Mouse (Mus musculus): ENCODE data around the gene Zfp280c. TPM values are rescaled to one million over a fixed set of nuclear protein-coding genes. Genes with fewer than 3 reads are reported as not detected.

Gene Zfp280c
- polyA plus RNA-seq, 1 experiment from 2014 or later = 9.3 TPM

Small RNAs within 50 kb of the gene (microRNA-seq; reads per million reads assigned to microRNA genes)
- gene Gm27828 = not detected

Other genes starting within 250 kb of the Zfp280c start
- gene Elf4, start 131.4 kb downstream of the Zfp280c start, polyA plus RNA-seq (2015; fragmentation: Nextera tagmentation; extraction: Ambion mirVana) = 0.50 and 0.80 TPM in 2 replicates
- 36.1 and 38.9 TPM in 2 replicates for gene Aifm1, start 80.9 kb downstream of the Zfp280c start, polyA plus RNA-seq (2015; fragmentation: Nextera tagmentation; extraction: Ambion mirVana)
- gene Rab33a, start 75.2 kb downstream of the Zfp280c start, polyA plus RNA-seq (2015; fragmentation: Nextera tagmentation; extraction: Ambion mirVana) = 94.9 and 98.1 TPM in 2 replicates
- gene Slc25a14, start 28.9 kb upstream of the Zfp280c start, polyA plus RNA-seq (2015; fragmentation: Nextera tagmentation; extraction: Ambion mirVana) = 42.0 and 43.4 TPM in 2 replicates
- gene Gpr119, start 80.0 kb upstream of the Zfp280c start, polyA plus RNA-seq (2015; fragmentation: Nextera tagmentation; extraction: Ambion mirVana) = not detected in 2 replicates
- 21.2 and 22.1 TPM in 2 replicates for gene Rbmx2, start 100.5 kb upstream of the Zfp280c start, polyA plus RNA-seq (2015; fragmentation: Nextera tagmentation; extraction: Ambion mirVana)

Measured in midbrain, embryonic 15.5 days (tissue).